Mouse (Mus musculus) layer of hippocampus, adult 9-10 months (tissue): ENCODE measurements around the gene Il11ra1.
"Not testable (repeated sequence)": the region's sequence is repeated elsewhere in the genome, so short reads cannot be mapped to it uniquely, and the experiment has no call there.

ENCODE experiments used
- DNase-seq: peaks from one replicate; pipeline ENCODE4 v3.0.0; 2022; ENCODE audit warnings: low spot score

Gene Il11ra1

GRCm38 (mm10) chr4:41755338-41756305, 55.8 kb downstream of the Il11ra1 start, which contains the start of gene Sigmar1:
Gene Sigmar1, minus strand, starts transcription at chr4:41756157.
- peak; percentile 66 for DNase-seq

DNA sequence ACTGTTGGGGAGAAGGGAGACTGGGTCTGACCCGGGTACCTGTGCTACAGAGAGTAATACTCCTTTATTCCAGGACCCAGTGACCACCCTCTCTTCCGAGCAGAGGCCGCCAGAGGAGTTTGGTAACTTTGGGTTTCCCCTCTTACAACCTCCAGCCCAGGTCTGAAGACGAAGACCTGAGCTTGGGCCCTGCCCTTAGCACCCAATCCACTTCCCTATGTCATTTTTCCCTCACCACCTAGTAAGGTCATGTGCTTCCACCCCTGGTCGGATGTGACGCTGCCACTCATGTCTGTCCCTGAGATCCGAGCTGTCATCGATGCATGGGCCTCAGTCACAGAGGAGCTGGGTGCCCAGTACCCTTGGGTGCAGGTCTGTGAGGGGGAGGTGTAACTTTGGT, 56.7 kb downstream of the Il11ra1 start:
- DNase-seq: no peak

GRCm38 (mm10) chr4:41757321-41757720, 57.5 kb downstream of the Il11ra1 start:
- DNase-seq: no peak

- DNase-seq: no peak
Measured at GRCm38 (mm10) chr4:41758021-41758420, 58.2 kb downstream of the Il11ra1 start.

- no peak for DNase-seq
Measured at GRCm38 (mm10) chr4:41758701-41759100, 58.9 kb downstream of the Il11ra1 start.

GRCm38 (mm10) chr4:41759206-41759605, 59.4 kb downstream of the Il11ra1 start:
- no peak for DNase-seq

DNA sequence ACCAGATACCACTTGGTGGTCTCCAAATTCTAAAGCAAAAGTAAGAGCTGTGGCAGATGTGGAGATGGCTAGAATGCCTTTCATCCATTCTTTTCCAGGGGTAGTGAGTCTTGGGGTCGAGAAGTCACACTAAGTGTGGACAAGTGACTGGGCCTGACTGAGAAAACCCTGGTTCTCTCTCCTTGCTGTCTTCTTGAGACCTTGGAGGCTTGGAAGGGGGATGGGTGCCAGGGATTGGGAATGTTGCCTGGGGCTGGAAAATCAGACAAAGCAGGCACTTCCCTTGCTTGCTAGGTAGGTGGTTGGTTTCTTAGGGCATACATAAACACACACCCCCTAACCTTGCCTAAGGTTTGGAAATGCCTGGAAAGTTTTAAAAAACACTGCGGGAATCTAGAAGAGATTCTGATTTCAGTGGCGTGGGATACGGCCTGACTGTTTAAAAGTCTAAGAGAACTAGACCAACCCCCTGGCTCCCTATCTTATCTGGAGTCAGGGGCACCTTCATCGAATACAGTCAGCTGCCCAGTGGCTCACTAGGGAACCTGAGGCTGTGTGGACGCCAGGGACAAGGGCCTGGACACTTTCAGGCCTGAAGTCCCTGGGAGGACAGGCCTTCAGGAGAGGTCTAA, 60.0 kb downstream of the Il11ra1 start:
- DNase-seq: no peak

GRCm38 (mm10) chr4:41760288-41760721, 60.5 kb downstream of the Il11ra1 start:
- no peak for DNase-seq

DNA sequence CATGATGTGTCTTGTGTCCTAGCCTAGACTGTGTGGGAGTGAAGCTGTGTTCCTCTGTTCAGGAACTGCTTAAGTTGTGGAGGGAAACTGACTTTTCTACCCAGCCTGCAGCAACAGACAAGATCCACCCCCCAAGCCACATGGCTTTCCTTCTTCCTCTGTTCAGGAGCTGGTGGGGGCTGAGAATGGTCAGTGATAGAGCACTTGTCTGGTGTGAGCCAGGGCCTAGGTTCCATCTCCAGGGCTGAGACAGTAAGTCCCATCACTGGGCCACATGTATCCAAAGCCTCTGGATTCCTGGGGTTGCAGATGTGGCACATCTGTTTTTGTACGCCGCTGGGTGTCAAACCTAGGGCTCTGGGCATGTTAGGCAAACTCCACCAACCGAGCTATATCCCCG, 61.1 kb downstream of the Il11ra1 start:
- no peak for DNase-seq

DNA sequence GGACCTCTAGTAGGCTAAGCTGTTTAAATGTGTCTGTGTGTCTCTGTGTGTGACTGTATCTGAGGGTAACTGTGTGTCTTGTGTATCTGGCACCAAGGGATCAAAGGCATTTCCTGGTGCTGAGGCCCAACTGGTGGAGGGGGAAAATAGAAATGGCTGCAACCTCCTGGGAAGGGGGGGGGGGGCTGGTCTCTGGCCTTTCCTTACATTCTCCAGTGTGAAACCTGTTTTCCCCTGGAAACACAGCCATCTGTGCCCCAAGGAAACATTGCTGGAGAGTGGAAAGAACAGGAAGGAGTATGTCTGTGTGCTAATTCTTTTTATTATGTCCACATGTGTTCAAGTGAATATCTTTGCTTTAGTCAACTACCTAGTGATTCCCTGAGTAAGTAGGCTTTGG, 61.9 kb downstream of the Il11ra1 start:
- no peak for DNase-seq

GRCm38 (mm10) chr4:41762099-41762687, 62.4 kb downstream of the Il11ra1 start:
- DNase-seq: no peak

DNA sequence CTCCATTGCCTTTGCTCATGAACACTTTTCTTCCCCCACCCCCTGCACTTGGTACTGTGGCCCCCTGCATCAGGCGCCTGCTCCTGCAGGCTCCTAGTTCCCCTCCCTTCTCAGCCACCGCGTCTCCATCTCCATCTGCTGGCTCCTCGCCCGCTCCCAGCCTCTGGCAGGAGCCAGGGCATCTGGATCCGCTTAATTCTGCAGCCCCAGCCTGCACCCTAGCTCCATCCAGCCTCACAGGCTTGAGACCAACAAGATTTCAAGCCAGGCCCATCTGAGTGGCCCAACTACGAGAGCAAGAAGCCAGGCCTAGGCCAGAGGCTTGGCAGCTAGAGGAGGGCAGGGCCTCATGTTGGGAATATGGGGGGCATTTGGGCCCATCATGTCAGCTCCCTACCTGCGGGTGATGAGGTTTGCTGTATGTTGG, 62.9 kb downstream of the Il11ra1 start:
- DNase-seq: not testable (repeated sequence)

DNA sequence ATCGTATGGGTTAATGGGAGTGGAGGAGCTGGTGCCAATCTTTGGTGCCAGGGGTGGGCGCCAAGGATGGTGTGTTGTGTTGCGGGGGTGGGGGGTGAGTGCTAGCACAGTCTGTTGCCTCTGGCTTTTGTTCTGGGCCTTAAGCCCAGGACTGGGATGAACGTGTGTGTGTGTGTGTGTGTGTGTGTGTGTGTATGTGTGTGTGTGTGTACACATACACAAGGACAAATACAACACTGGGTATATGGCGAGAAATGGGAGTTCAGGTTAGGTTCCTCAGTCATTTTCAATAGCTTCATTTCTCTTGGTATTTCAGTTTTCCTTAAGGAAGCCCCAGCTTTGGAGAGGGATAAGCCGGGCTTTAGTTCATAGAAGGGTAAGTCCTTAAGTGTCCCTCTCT, 63.4 kb downstream of the Il11ra1 start:
- not testable (repeated sequence) for DNase-seq

DNA sequence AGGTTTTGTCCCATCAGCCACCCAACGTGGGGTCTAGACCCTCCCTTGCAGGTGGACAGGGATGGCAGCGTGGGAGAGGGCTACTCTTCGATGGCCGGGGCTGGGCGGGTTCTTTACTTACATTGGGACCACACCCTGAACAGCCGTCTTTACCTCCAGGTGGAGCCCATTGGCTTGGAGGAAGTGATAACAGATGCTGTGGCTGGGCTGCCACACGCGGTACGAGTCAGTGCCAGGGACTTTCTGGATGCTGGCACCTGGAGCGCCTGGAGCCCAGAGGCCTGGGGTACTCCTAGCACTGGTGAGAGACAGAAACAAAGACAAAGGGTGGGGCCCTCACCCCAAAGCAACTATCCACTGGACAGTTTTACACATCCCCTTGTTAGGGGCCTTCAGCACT, 67.5 kb downstream of the Il11ra1 start:
- DNase-seq: not testable (repeated sequence)

- DNase-seq: not testable (repeated sequence)
Measured at GRCm38 (mm10) chr4:41772946-41773345, 73.2 kb downstream of the Il11ra1 start.

- not testable (repeated sequence) for DNase-seq
Measured at GRCm38 (mm10) chr4:41773502-41773901, 73.7 kb downstream of the Il11ra1 start.

DNA sequence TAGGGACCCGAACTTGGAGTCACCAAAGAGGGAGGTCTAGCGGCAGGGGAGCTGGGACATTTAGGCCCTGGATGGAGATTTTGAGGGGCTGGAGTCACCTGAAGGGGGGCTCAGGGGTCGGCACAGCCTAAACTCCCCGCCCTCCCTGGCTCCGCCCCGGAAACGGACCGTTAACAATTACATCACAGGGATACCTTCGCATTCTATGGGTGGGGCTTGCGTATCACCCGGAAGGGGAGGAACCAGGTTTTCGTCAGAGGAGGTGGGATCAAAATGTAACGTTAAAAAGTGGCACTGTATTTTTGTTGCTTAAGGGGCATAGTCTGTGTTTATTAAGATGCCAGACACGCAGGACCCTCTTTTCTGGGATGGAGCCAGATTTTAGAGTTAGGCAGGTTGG, 74.2 kb downstream of the Il11ra1 start, which contains the start of gene Ccl27a:
Ccl27a (minus strand) TSS at position 246 of the 400 bp plus-strand sequence.
- not testable (repeated sequence) for DNase-seq

GRCm38 (mm10) chr4:41774506-41774905, 74.7 kb downstream of the Il11ra1 start:
- DNase-seq: not testable (repeated sequence)

DNA sequence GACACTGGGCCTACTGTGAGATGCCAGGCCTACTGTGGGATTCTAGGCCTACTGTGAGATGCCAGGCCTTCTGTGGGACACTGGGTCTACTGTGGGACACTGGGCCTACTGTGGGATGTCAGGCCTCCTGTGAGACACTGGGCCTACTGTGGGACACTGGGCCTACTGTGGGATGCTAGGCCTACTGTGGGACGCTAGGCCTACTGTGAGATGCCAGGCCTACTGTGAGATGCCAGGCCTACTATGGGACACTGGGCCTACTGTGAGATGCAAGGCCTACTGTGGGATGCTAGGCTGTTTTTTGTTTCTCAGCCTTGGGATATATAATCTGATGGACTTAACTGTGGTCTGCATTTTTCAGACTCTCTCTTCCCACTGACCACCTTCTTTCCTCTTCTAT, 76.1 kb downstream of the Il11ra1 start:
- DNase-seq: not testable (repeated sequence)

GRCm38 (mm10) chr4:41781271-41781670, 81.5 kb downstream of the Il11ra1 start:
- not testable (repeated sequence) for DNase-seq

DNA sequence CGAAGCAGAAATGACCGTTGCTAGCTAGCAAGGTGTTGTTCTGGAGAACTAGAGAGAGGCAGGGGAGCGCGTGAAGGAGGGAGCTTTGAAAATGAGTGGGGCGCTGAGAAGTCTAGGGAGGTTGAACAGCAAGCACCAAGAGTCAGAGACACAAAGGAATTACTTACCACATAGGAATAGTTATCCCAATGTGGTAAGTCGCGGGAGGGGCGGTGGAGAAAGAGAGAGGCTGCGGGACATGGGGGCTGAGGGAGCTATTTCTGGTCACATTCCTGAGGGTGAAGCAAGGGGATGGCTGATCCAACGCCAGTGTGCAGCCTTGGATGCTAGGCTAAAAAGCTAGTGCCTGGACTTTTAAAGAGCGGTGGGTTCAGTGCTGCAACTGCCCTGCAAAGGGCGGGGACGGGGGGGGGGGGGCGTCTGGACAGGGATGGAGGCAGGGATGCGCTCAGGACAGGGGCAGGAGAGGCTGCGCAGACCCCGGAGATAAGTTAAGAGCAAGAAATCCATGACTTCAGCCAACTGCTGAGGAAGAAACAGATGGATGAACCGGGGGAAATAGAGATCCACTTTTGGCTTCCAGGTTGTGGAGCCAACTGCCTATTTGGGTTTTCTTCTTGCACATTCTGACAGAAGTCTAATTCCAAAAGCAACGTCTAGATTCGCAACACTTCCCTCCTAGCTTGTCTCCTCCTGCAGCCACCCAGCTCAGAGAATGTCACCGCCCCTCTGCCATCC, 82.1 kb downstream of the Il11ra1 start:
- DNase-seq: not testable (repeated sequence)

DNA sequence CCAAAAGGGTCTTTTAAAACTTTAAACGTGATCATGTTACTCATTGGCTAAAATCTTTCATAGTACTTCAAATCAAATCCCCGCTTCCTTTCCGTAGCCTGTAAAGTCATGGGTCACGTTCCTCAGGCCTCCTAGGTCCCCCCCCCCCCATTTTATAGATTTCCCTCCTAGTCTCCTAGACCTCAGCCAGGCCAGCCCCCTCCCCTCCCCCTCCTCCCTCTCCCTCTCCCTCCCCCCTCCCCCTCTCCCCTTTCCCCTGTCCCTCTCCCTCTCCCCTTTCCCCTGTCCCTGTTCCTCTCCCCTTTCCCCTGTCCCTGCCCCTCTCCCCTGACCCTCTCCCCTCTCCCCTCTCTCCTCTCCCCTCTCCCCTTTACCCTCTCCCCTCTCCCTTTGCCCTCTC, 82.9 kb downstream of the Il11ra1 start:
- DNase-seq: not testable (repeated sequence)
